Mouse (Mus musculus) cerebellum, adult 2 months (tissue): ENCODE data around the gene Alox5ap.

ENCODE experiments used
- CTCF ChIP-seq: fragments of 200-500 bp; IDR thresholded peaks from 2 replicates; pipeline ENCODE4 v1.5.1; 2011; ENCODE audit warnings: low read depth, mild to moderate bottlenecking, control low read depth, low read length, moderate library complexity, borderline replicate concordance; ENCODE audit not compliant: insufficient read depth
- POLR2A ChIP-seq: fragments of 200-500 bp; IDR thresholded peaks from 2 replicates; pipeline ENCODE4 v1.6.1; 2011; ENCODE audit warnings: low read length, control low read depth, borderline replicate concordance; ENCODE audit not compliant: insufficient read depth

- TF ChIP-seq POLR2A (no peak), CTCF (no peak)
Observed at GRCm38 (mm10) chr5:149272535-149272934, 8.0 kb downstream of the Alox5ap start.
